In genomic region chr12:4133847-4134212, GRCm38 (mm10) we compare ENCODE assay signal across 8 mouse cellular contexts. TPM values are rescaled to one million over a fixed set of nuclear protein-coding genes. Genes with fewer than 3 reads are reported as not detected.
DNase-seq lines count a peak whose midpoint lies in the region; ATAC-seq and TF ChIP-seq lines count a peak whose summit lies in the region.

No protein-coding gene starts in this region.

- peak overlapping the region; percentile 96 for H3K4me2 ChIP-seq in intestine, embryonic 16.5 days (ENCODE audit: low read depth, low read length)
- H3K4me2 ChIP-seq in neural tube, embryonic 14.5 days (ENCODE audit: low read depth, low read length), result peak overlapping the region; percentile 83

- no peak for TF ChIP-seq POLR2A in spleen, adult 2 months (IDR thresholded peaks at IDR 0.05; ENCODE audit: low read depth, low read length)

- H3K4me3 ChIP-seq in heart, embryonic 10.5 days, result peak overlapping the region; percentile 84
- peak overlapping the region; percentile 64 for H3K4me3 ChIP-seq in spleen, adult 2 months (ENCODE audit: extremely low read depth, insufficient read depth, insufficient read length)
- H3K4me3 ChIP-seq in intestine, embryonic 16.5 days (ENCODE audit: low read length), result peak overlapping the region; percentile 64
- peak overlapping the region; percentile 52 for H3K4me3 ChIP-seq in neural tube, embryonic 14.5 days (ENCODE audit: low read depth, low read length)

- peak overlapping the region; percentile 92 for H3K27ac ChIP-seq in heart, embryonic 10.5 days
- no peak overlapping the region for H3K27ac ChIP-seq in spleen, adult 2 months (ENCODE audit: insufficient read depth, low read length)
- 0 out of 2 replicates have a peak overlapping the region, but pooled peaks have one; percentile 35 for H3K27ac ChIP-seq in intestine, embryonic 16.5 days (ENCODE audit: low read length)
- H3K27ac ChIP-seq in neural tube, embryonic 14.5 days (ENCODE audit: low read depth, low read length), result no peak overlapping the region; the same call in 1 of the 2 replicates

- no peak for DNase-seq in heart, embryonic 10.5 days (ENCODE audit: low spot score)
- no peak for DNase-seq in heart, postnatal 25 days (ENCODE audit: low spot score)
- DNase-seq in spleen, adult 2 months (ENCODE audit: low read depth in 1 of 2, low spot score in 2 of 2), result no peak
- DNase-seq in spleen, adult 18-20 months, result no peak
- DNase-seq in right cerebral cortex, postnatal 14 days, result no peak
- DNase-seq in testis, postnatal 10 days (ENCODE audit: low spot score), result no peak

- WGBS in heart, embryonic 10.5 days, result 22% methylated on average over 11 of the region's 11 CpGs
- WGBS in spleen, adult 2 months, result 47% methylated on average over 11 of the region's 11 CpGs
- 27% methylated on average over 11 of the region's 11 CpGs for WGBS in intestine, embryonic 16.5 days
- 37% methylated on average over 11 of the region's 11 CpGs for WGBS in neural tube, embryonic 14.5 days

- H3K36me3 ChIP-seq in heart, embryonic 10.5 days, result peaks cover 5% of the 10 kb centered on the region; the same call in 1 of the 2 replicates
- no peaks in the 10 kb centered on the region for H3K36me3 ChIP-seq in spleen, adult 2 months (ENCODE audit: control insufficient read depth, insufficient read depth, low read length)
- no peaks in the 10 kb centered on the region for H3K36me3 ChIP-seq in intestine, embryonic 16.5 days (ENCODE audit: control insufficient read depth, insufficient read depth, low read length)
- no peaks in the 10 kb centered on the region for H3K36me3 ChIP-seq in neural tube, embryonic 14.5 days (ENCODE audit: control insufficient read depth, insufficient read depth, low read length)

- intact Hi-C loops in heart, postnatal 25 days (cut with DNase I), result no loop called here

- peak; percentile 27; the same call in 1 of the 2 replicates for ATAC-seq in intestine, embryonic 16.5 days
- no peak; the same call in none of the 2 replicates for ATAC-seq in neural tube, embryonic 14.5 days (ENCODE audit: low read depth)

- peak overlapping the region; percentile 70 for H3K9ac ChIP-seq in intestine, embryonic 16.5 days (ENCODE audit: low read depth, low read length)
- peak overlapping the region; percentile 70 for H3K9ac ChIP-seq in neural tube, embryonic 14.5 days (replicated peaks; ENCODE audit: low read depth, low read length)

- H3K27me3 ChIP-seq in heart, embryonic 10.5 days (ENCODE audit: insufficient read depth, poor library complexity, severe bottlenecking), result 0 out of 2 replicates have a peak, but pooled peaks cover 6% of the 10 kb centered on the region
- no peaks in the 10 kb centered on the region for H3K27me3 ChIP-seq in spleen, adult 2 months (ENCODE audit: control insufficient read depth, insufficient read depth, low read length)
- H3K27me3 ChIP-seq in intestine, embryonic 16.5 days (replicated peaks; ENCODE audit: control insufficient read depth, insufficient read depth, low read length), result no peaks in the 10 kb centered on the region
- H3K27me3 ChIP-seq in neural tube, embryonic 14.5 days (ENCODE audit: control insufficient read depth, insufficient read depth, low read length), result no peaks in the 10 kb centered on the region

- no peak for TF ChIP-seq CTCF in spleen, adult 2 months (IDR thresholded peaks at IDR 0.05; ENCODE audit: extremely low read depth, insufficient read depth, insufficient read length, insufficient replicate concordance)

- H3K4me1 ChIP-seq in heart, embryonic 10.5 days, result peaks cover 29% of the 10 kb centered on the region
- H3K4me1 ChIP-seq in spleen, adult 2 months (ENCODE audit: control insufficient read depth, insufficient read depth, insufficient read length), result peaks cover 11% of the 10 kb centered on the region
- peaks cover 18% of the 10 kb centered on the region for H3K4me1 ChIP-seq in intestine, embryonic 16.5 days (ENCODE audit: control insufficient read depth, insufficient read depth, low read length)
- H3K4me1 ChIP-seq in neural tube, embryonic 14.5 days (ENCODE audit: control insufficient read depth, insufficient read depth, low read length), result 0 out of 2 replicates have a peak, but pooled peaks cover 8% of the 10 kb centered on the region

- H3K9me3 ChIP-seq in heart, embryonic 10.5 days, result peaks cover 5% of the 10 kb centered on the region; the same call in 1 of the 2 replicates
- peaks cover 3% of the 10 kb centered on the region; the same call in 1 of the 2 replicates for H3K9me3 ChIP-seq in intestine, embryonic 16.5 days (ENCODE audit: control insufficient read depth, low read length)
- H3K9me3 ChIP-seq in neural tube, embryonic 14.5 days (ENCODE audit: control insufficient read depth, low read length), result no peaks in the 10 kb centered on the region

RNA-seq across cellular contexts. Expression of gene Adcy3, which starts 0.9 kb away (rescaled TPM):
- 5.7 and 6.8 TPM in 2 replicates for polyA plus RNA-seq in heart, embryonic 10.5 days (2016; fragmentation: Nextera tagmentation; extraction: Ambion mirVana)
- total RNA-seq in heart, postnatal 25 days (2021), result 1 to 10 TPM; 3.2 TPM
- polyA plus RNA-seq in spleen, adult 2 months (2012; rRNA removed), result 9.0 and 9.6 TPM in 2 replicates
- 5.0 and 5.4 TPM in 2 replicates for polyA plus RNA-seq in intestine, embryonic 16.5 days (2015; fragmentation: Nextera tagmentation; extraction: Ambion mirVana)
- 9.7 and 11.3 TPM in 2 replicates for polyA plus RNA-seq in neural tube, embryonic 14.5 days (2014; fragmentation: Nextera tagmentation; extraction: Ambion mirVana)

RNA-seq across cellular contexts. Expression of gene Dnajc27, which starts 51.4 kb away (rescaled TPM):
- 8.2 and 11.0 TPM in 2 replicates for polyA plus RNA-seq in heart, embryonic 10.5 days (2016; fragmentation: Nextera tagmentation; extraction: Ambion mirVana)
- total RNA-seq in heart, postnatal 25 days (2021), result 1 to 10 TPM; 7.2 TPM
- 5.4 and 6.1 TPM in 2 replicates for polyA plus RNA-seq in spleen, adult 2 months (2012; rRNA removed)
- 3.7 and 3.9 TPM in 2 replicates for polyA plus RNA-seq in intestine, embryonic 16.5 days (2015; fragmentation: Nextera tagmentation; extraction: Ambion mirVana)
- 21.6 and 25.6 TPM in 2 replicates for polyA plus RNA-seq in neural tube, embryonic 14.5 days (2014; fragmentation: Nextera tagmentation; extraction: Ambion mirVana)

Comparison
In these comparisons a context has a peak if more than half of its experiments do, and no peak if none do; other contexts are left out.
1. H3K27ac ChIP-seq: peak in heart, embryonic 10.5 days (single experiment) and intestine, embryonic 16.5 days (single experiment); none in spleen, adult 2 months (single experiment) and neural tube, embryonic 14.5 days (single experiment).
2. Peak in every context shown above with its lines, with median percentiles within 50 percentile points of each other: H3K4me3 ChIP-seq.